ENCODE assay signal across 23 mouse cellular contexts in genomic region chr7:135038930-135039329, GRCm38 (mm10).
"Had no signal": no experiment of that assay in that cellular context is flagged by ENCODE, and none has a peak within 500 bp of the region (broad histone marks: within the 10 kb centered on the region; RNA-seq: fewer than 3 reads in every experiment).

No protein-coding gene starts in this region.

- H3K27ac ChIP-seq: gastrocnemius, adult 2 months; heart, adult 2 months; hindbrain, embryonic 10.5 days; hindbrain, embryonic 12.5 days; hindbrain, embryonic 14.5 days; intestine, embryonic 15.5 days; layer of hippocampus, adult 2 months; left cerebral cortex, adult 2 months; limb, embryonic 13.5 days; limb, embryonic 15.5 days; liver, embryonic 12.5 days; liver, embryonic 14.5 days had no signal

- H3K4me3 ChIP-seq: gastrocnemius, adult 2 months; heart, adult 2 months; heart, embryonic 12.5 days; hindbrain, embryonic 10.5 days; hindbrain, embryonic 12.5 days; intestine, embryonic 15.5 days; layer of hippocampus, adult 2 months; left cerebral cortex, adult 2 months; limb, embryonic 13.5 days; limb, embryonic 15.5 days; liver, embryonic 12.5 days had no signal

- DNase-seq: gastrocnemius, adult 2 months; gastrocnemius, postnatal 10 days; gastrocnemius, postnatal 25 days; heart, adult 2 months; heart, postnatal 10 days; heart, postnatal 4 days; kidney, adult 18-20 months; kidney, adult 8-10 months; kidney, postnatal 10 days; kidney, postnatal 25 days; kidney, postnatal 4 days; left cerebral cortex, postnatal 4 days had no signal

- H3K9me3 ChIP-seq: heart, embryonic 12.5 days; hindbrain, embryonic 10.5 days; hindbrain, embryonic 12.5 days; intestine, embryonic 15.5 days; limb, embryonic 13.5 days; limb, embryonic 15.5 days; liver, embryonic 12.5 days had no signal

- H3K36me3 ChIP-seq: heart, embryonic 12.5 days; hindbrain, embryonic 10.5 days; hindbrain, embryonic 12.5 days; intestine, embryonic 15.5 days; limb, embryonic 13.5 days; limb, embryonic 15.5 days; liver, embryonic 12.5 days had no signal

- H3K4me1 ChIP-seq: hindbrain, embryonic 12.5 days; intestine, embryonic 15.5 days; limb, embryonic 13.5 days; limb, embryonic 15.5 days had no signal

- H3K27me3 ChIP-seq: heart, embryonic 12.5 days; hindbrain, embryonic 12.5 days; intestine, embryonic 15.5 days; limb, embryonic 13.5 days; limb, embryonic 15.5 days; liver, embryonic 12.5 days had no signal
